In the genomic region with DNA sequence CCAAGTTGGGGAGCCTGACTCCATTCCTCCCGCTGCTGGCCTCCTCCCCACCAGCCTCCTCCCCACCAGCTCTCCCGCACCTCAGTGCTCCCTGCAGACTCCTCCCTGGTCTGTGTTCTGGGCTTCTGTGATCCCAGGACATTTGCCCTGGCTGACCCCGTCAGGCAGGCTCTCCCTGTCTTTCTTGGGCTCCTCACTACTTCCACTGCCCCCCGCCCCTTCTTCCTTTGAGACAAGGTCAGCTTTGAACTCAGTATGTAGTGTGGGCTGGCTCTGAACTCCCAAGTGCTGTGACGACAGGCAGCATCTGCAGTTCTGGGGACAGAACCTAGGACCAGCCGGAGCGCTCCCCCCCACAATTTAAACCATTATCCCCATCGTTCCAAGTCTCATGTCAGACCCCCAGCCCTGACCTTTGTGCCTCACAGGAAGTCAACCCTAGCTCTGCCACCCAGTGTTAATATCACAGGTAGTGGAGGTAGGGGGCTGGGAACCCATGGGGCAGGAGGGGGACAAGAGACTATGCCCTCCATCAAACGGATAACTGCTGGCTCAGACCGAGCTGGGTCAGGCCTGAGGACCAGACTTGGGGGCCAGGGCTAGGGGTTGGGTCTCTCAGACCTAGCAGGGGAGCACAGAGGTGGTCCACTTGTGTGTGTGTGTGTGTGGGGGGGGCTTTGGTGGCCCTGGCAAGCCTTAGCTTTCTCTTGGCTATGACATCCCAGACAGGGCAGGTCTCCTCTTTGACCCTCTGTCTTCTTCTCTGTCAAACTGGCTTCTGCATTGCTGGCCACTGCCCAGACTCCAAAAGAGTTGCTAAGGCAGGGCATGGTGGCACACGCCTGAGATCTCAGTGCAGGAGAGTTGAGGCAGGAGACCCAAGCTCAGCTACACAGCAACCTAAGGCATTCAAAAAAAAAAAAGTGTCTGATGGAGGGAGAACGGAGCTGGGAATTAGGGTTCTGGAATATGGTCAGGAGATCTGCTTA, we compare ENCODE assay signal across 8 mouse cellular contexts. TPM values are rescaled to one million over a fixed set of nuclear protein-coding genes. Genes with fewer than 3 reads are reported as not detected.
DNase-seq lines count a peak whose midpoint lies in the region; ATAC-seq and TF ChIP-seq lines count a peak whose summit lies in the region.

No protein-coding gene starts in this region.

- DNase-seq in cerebellum, adult 11-12 months, result peak; percentile 73
- peak; percentile 49 for DNase-seq in testis, postnatal 10 days (ENCODE audit: low spot score)
- no peak for DNase-seq in testis, postnatal 14 days (ENCODE audit: low spot score)
- no peak for DNase-seq in kidney, postnatal 0 days (ENCODE audit: low spot score)
- DNase-seq in yolk sac, embryonic 10.5 days (ENCODE audit: low spot score), result no peak
- DNase-seq in embryo, embryonic 9.5 days (ENCODE audit: extremely low spot score), result no peak

- no peaks in the 10 kb centered on the region for H3K27me3 ChIP-seq in kidney, postnatal 0 days (ENCODE audit: insufficient read depth, low read length)
- no peaks in the 10 kb centered on the region for H3K27me3 ChIP-seq in neural tube, embryonic 13.5 days

- H3K9me3 ChIP-seq in kidney, postnatal 0 days (replicated peaks; ENCODE audit: low read length), result no peaks in the 10 kb centered on the region
- H3K9me3 ChIP-seq in neural tube, embryonic 13.5 days, result no peaks in the 10 kb centered on the region

- peak overlapping the region; percentile 23; the same call in 1 of the 2 replicates for H3K9ac ChIP-seq in kidney, postnatal 0 days (ENCODE audit: low read depth, low read length)
- peak overlapping the region; percentile 57 for H3K9ac ChIP-seq in neural tube, embryonic 13.5 days

- WGBS in kidney, postnatal 0 days, result 59% methylated on average over 12 of the region's 12 CpGs
- WGBS in neural tube, embryonic 13.5 days, result 45% methylated on average over 12 of the region's 12 CpGs

- peaks cover 15% of the 10 kb centered on the region; the same call in 1 of the 2 replicates for H3K36me3 ChIP-seq in kidney, postnatal 0 days (ENCODE audit: insufficient read depth, low read length)
- peaks cover 23% of the 10 kb centered on the region; the same call in 1 of the 2 replicates for H3K36me3 ChIP-seq in neural tube, embryonic 13.5 days

- peak overlapping the region; percentile 70 for H3K27ac ChIP-seq in kidney, postnatal 0 days
- peak overlapping the region; percentile 88 for H3K27ac ChIP-seq in neural tube, embryonic 13.5 days (replicated peaks)

- H3K4me1 ChIP-seq in kidney, postnatal 0 days (replicated peaks; ENCODE audit: insufficient read depth, low read length), result peaks cover 40% of the 10 kb centered on the region
- peaks cover 70% of the 10 kb centered on the region for H3K4me1 ChIP-seq in neural tube, embryonic 13.5 days (replicated peaks)

- H3K4me2 ChIP-seq in kidney, postnatal 0 days (ENCODE audit: low read length), result peak overlapping the region; percentile 52
- H3K4me2 ChIP-seq in neural tube, embryonic 13.5 days, result peak overlapping the region; percentile 49

- no peak for TF ChIP-seq CTCF in kidney, postnatal 0 days (IDR thresholded peaks at IDR 0.05; ENCODE audit: low read depth)

- H3K4me3 ChIP-seq in kidney, postnatal 0 days (replicated peaks; ENCODE audit: low read depth, low read length), result no peak overlapping the region
- peak overlapping the region; percentile 9; the same call in 1 of the 2 replicates for H3K4me3 ChIP-seq in neural tube, embryonic 13.5 days

- no peak for ATAC-seq in cerebellum, adult (ENCODE audit: insufficient number of reproducible peaks, low FRiP score, low TSS enrichment)
- peak; percentile 0; the same call in 1 of the 2 replicates for ATAC-seq in kidney, postnatal 0 days (replicated peaks; ENCODE audit: low FRiP score, low read depth)
- no peak; the same call in 1 of the 2 replicates for ATAC-seq in neural tube, embryonic 13.5 days (ENCODE audit: low read depth)

RNA-seq across cellular contexts. Expression of gene Smim24, which starts 24.7 kb away (rescaled TPM):
- polyA plus RNA-seq in kidney, postnatal 0 days (2015; fragmentation: Nextera tagmentation; extraction: Ambion mirVana), result 62.4 and 68.6 TPM in 2 replicates
- polyA plus RNA-seq in neural tube, embryonic 13.5 days (2015; fragmentation: Nextera tagmentation; extraction: Ambion mirVana), result 1.8 and 3.1 TPM in 2 replicates

RNA-seq across cellular contexts. Expression of gene Gm48552, which starts 28.7 kb away (rescaled TPM):
- 0.82 and 1.9 TPM in 2 replicates for polyA plus RNA-seq in kidney, postnatal 0 days (2015; fragmentation: Nextera tagmentation; extraction: Ambion mirVana)
- polyA plus RNA-seq in neural tube, embryonic 13.5 days (2015; fragmentation: Nextera tagmentation; extraction: Ambion mirVana), result 1.3 and 2.5 TPM in 2 replicates

RNA-seq across cellular contexts. Expression of gene Gm48551, which starts 33.3 kb away (rescaled TPM):
- polyA plus RNA-seq in kidney, postnatal 0 days (2015; fragmentation: Nextera tagmentation; extraction: Ambion mirVana), result 1.9 and 2.1 TPM in 2 replicates
- 5.2 and 8.2 TPM in 2 replicates for polyA plus RNA-seq in neural tube, embryonic 13.5 days (2015; fragmentation: Nextera tagmentation; extraction: Ambion mirVana)

RNA-seq across cellular contexts. Expression of gene Dohh, which starts 33.3 kb away (rescaled TPM):
- polyA plus RNA-seq in kidney, postnatal 0 days (2015; fragmentation: Nextera tagmentation; extraction: Ambion mirVana), result 74.3 and 80.6 TPM in 2 replicates
- polyA plus RNA-seq in neural tube, embryonic 13.5 days (2015; fragmentation: Nextera tagmentation; extraction: Ambion mirVana), result 72.2 and 75.2 TPM in 2 replicates

RNA-seq across cellular contexts. Expression of gene Nfic, which starts 37.9 kb away (rescaled TPM):
- 62.3 and 72.5 TPM in 2 replicates for polyA plus RNA-seq in kidney, postnatal 0 days (2015; fragmentation: Nextera tagmentation; extraction: Ambion mirVana)
- polyA plus RNA-seq in neural tube, embryonic 13.5 days (2015; fragmentation: Nextera tagmentation; extraction: Ambion mirVana), result 27.1 and 27.9 TPM in 2 replicates

Comparison
In these comparisons a context has a peak if more than half of its experiments do, and no peak if none do; other contexts are left out.
1. DNase-seq: peak in cerebellum, adult 11-12 months (single experiment) and testis, postnatal 10 days (single experiment); none in testis, postnatal 14 days (single experiment), kidney, postnatal 0 days (single experiment), yolk sac, embryonic 10.5 days (single experiment) and embryo, embryonic 9.5 days (single experiment).
2. RNA of gene Smim24, which starts 24.7 kb away (polyA plus RNA-seq): 62.4 to 68.6 TPM in kidney, postnatal 0 days; 1.8 to 3.1 TPM in neural tube, embryonic 13.5 days; every median in the first group is over 10 times any median in the second.